Mouse (Mus musculus): ENCODE data around the gene Tmeff2.

DNA sequence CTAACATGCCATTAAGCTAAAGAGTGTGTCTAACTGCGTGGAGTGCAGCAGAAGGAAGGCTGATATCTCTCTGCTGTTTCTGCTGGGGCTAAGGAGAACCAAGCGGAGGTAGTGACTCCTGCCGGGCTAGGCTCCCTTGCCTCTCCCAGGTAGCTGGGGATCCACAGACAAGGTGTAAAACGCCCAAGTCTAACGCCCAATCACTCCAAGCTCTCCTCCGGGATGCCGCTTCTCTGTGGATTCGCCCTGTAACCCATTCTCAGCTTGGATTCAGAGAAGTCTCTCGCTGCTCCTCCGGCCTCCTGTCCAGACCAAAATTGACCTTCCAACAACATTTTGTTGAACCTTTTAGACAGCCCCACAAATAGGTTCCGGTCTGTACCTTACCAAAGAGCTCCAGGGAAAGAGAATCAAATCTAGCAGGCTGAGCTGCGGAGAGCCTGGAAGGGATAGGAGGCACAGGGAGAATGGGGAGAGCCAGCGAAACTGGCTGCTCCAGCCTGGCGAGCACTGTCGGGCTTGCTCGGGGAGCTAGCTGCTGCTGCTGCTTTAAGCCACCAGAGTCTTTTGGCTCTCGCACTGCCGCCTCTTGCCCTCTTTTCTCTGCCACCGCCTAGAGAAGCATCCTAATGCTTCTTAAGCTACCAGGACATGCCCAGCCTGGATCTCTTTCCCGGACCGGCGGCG, 26.1 kb downstream of the Tmeff2 start:
- TF ChIP-seq POLR2A (IDR thresholded peaks at IDR 0.05; ENCODE audit: insufficient read depth, low read depth, low read length) (no peak), CTCF (IDR thresholded peaks at IDR 0.05) (no peak)

Measured in heart, adult 2 months (tissue).